Mouse (Mus musculus) myocyte (in vitro differentiated cells): ENCODE measurements around the gene Nrf1. TPM values are rescaled to one million over a fixed set of nuclear protein-coding genes. Genes with fewer than 3 reads are reported as not detected.

Experiments
- H3K27me3 ChIP-seq: one replicate; pipeline ENCODE4 v1.6.1; 2011; ENCODE audit not compliant: control insufficient read depth, insufficient read depth, insufficient read length
- H3K36me3 ChIP-seq: one replicate; pipeline ENCODE4 v1.6.1; 2011; ENCODE audit not compliant: control insufficient read depth, insufficient read depth
- H3K4me2 ChIP-seq: one replicate; pipeline ENCODE4 v1.6.1; 2011; ENCODE audit warnings: low read depth, control low read depth
- H3K4me3 ChIP-seq: one replicate; pipeline ENCODE4 v1.5.1; 2011; ENCODE audit warnings: mild to moderate bottlenecking, control low read depth, moderate library complexity
- H3K79me2 ChIP-seq: one replicate; pipeline ENCODE4 v1.6.1; 2011; ENCODE audit not compliant: control insufficient read depth, insufficient read depth
- H3ac ChIP-seq: one replicate; pipeline ENCODE4 v1.6.1; 2011; ENCODE audit not compliant: control insufficient read depth, insufficient read length
- CEBPB ChIP-seq: IDR thresholded peaks from 2 replicates; pipeline ENCODE4 v1.6.1; 2011; ENCODE audit warnings: mild to moderate bottlenecking, moderate library complexity; ENCODE audit not compliant: poor library complexity, insufficient read depth, severe bottlenecking
- E2F4 ChIP-seq: IDR thresholded peaks from one replicate; pipeline ENCODE4 v1.6.1; 2011; ENCODE audit warnings: mild to moderate bottlenecking, control low read depth, moderate library complexity; ENCODE audit not compliant: insufficient read depth
- MAX ChIP-seq: IDR thresholded peaks from one replicate; pipeline ENCODE4 v1.6.1; 2011; ENCODE audit warnings: low read depth, mild to moderate bottlenecking, control low read depth
- MYOD1 ChIP-seq, 3 experiments: IDR thresholded peaks; one replicate each; pipeline ENCODE4 v1.6.1; 2011; ENCODE audit warnings: control low read depth in 2 of 3, low read depth in 2 of 3, mild to moderate bottlenecking in 2 of 3, moderate library complexity in 1 of 3; ENCODE audit not compliant: insufficient read length in 2 of 3, control insufficient read depth in 1 of 3
- MYOG ChIP-seq, 3 experiments: IDR thresholded peaks; one replicate each; pipeline ENCODE4 v1.6.1; 2011; ENCODE audit warnings: control low read depth in 2 of 3, low read depth in 2 of 3, mild to moderate bottlenecking in 2 of 3; ENCODE audit not compliant: insufficient read length in 2 of 3, control insufficient read depth in 1 of 3, insufficient read depth in 1 of 3
- POLR2A ChIP-seq: IDR thresholded peaks from one replicate; pipeline ENCODE4 v1.6.1; 2011; ENCODE audit warnings: low read depth, mild to moderate bottlenecking, control low read depth, moderate library complexity; ENCODE audit not compliant: insufficient read length
- POLR2AphosphoS2 ChIP-seq: IDR thresholded peaks from one replicate; pipeline ENCODE4 v1.6.1; 2011; ENCODE audit warnings: low read depth, control low read depth; ENCODE audit not compliant: insufficient read length
- REST ChIP-seq: IDR thresholded peaks from one replicate; pipeline ENCODE4 v1.6.1; 2011; ENCODE audit warnings: mild to moderate bottlenecking, control low read depth, moderate library complexity; ENCODE audit not compliant: insufficient read depth, insufficient read length
- SRF ChIP-seq: IDR thresholded peaks from one replicate; pipeline ENCODE4 v1.6.1; 2011; ENCODE audit warnings: low read depth; ENCODE audit not compliant: control insufficient read depth, insufficient read length
- TCF12 ChIP-seq: IDR thresholded peaks from one replicate; pipeline ENCODE4 v1.6.1; 2011; ENCODE audit warnings: mild to moderate bottlenecking, control low read depth; ENCODE audit not compliant: poor library complexity, insufficient read depth, severe bottlenecking
- TCF3 ChIP-seq: IDR thresholded peaks from one replicate; pipeline ENCODE4 v1.6.1; 2011; ENCODE audit warnings: low read depth, control low read depth; ENCODE audit not compliant: insufficient read length
- USF1 ChIP-seq: IDR thresholded peaks from one replicate; pipeline ENCODE4 v1.6.1; 2011; ENCODE audit warnings: low read depth, mild to moderate bottlenecking, control low read depth, moderate library complexity
- polyA plus RNA-seq: library from polyadenylated mRNA; unstranded; fragments of >200 nt; fragmentation: generic; extraction: Trizol; gene quantifications from one replicate; pipeline ENCODE4 v1.2.1, GENCODE M21; 2012; ENCODE audit warnings: missing spikeins

Nrf1 gene
- polyA plus RNA-seq, 1 experiment = 26.8 TPM

DNA sequence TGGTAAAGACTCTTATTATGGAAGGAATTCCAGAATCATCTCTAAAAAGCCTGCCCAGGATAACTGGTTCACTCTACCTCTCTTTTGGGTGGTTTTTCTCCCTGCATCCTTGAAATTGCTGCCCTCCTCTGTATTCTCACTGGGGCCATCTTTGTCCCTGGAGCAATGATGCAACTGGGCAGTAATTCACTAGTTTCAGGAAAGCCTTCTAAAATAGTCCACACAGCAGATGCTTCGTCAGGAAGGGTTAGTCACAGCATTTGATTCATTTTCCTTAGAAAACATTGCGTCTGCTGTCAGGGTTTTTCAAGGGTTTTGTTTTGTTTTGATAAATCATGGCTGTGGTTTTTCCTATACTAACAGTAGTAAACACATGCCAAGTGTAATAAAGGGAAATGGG lies 59.7 kb downstream of the Nrf1 start:
- TF ChIP-seq REST (no peak), SRF (no peak), CEBPB (peak; percentile 99), TCF12 (no peak), TCF3 (no peak), MYOD1 (IDR thresholded peaks at IDR 0.05; ENCODE audit: control insufficient read depth in 1 of 3, insufficient read length in 2 of 3, low read depth in 2 of 3) (peak in 1 of 3 experiments; percentile 21), E2F4 (no peak), MYOG (IDR thresholded peaks at IDR 0.05; ENCODE audit: control insufficient read depth in 1 of 3, insufficient read depth in 1 of 3, insufficient read length in 2 of 3, low read depth in 2 of 3) (no peak), MAX (no peak)
- Histone ChIP-seq H3K4me2 (peak overlapping the region; percentile 52), H3K79me2 (no peaks in the 10 kb centered on the region), H3ac (no peak overlapping the region), H3K4me3 (no peak overlapping the region), H3K27me3 (no peaks in the 10 kb centered on the region), H3K36me3 (peaks cover 36% of the 10 kb centered on the region)

DNA sequence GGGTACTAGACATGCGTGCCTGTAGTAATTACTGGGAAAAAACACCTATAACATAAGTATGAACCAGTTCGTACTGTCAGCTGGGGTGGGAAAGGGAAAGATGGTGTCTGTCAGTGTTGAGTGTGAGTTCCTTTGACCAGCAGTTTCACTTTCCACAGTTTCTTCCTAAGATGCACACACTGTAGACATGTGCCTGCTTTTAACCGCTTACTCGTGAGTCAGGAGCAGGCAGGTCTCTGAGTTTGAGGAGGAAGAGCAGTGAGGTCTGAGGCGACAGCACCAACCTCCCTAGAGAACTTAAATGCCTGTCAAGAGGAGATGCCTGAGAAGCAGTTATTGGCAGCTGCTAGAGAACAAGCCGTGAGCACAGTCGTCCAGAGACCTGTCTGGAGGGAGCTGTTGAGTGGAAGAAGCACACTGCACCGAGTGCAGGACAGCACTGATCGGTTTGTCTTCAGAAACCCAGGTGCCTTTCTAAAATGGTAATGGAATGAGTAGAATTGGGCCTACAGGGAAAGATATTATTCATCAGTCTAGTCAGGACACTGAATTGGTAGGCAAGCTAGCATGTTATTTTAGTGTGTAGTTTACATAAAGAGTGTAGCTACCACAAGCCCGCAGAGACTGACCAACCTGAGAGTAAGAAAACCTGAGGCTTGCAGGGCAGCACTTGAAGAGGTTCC lies 62.2 kb downstream of the Nrf1 start:
- H3K4me3 ChIP-seq = no peak overlapping the region
- H3K36me3 ChIP-seq = peaks cover 23% of the 10 kb centered on the region
- no peak for TF ChIP-seq CEBPB
- TF ChIP-seq REST = no peak
- no peak for TF ChIP-seq POLR2A
- no peak for TF ChIP-seq MYOG (IDR thresholded peaks at IDR 0.05; ENCODE audit: control insufficient read depth in 1 of 3, insufficient read depth in 1 of 3, insufficient read length in 2 of 3, low read depth in 2 of 3)
- TF ChIP-seq SRF = no peak
- no peak for TF ChIP-seq TCF12
- no peak for TF ChIP-seq POLR2AphosphoS2
- no peak for TF ChIP-seq TCF3
- no peak for TF ChIP-seq MAX
- no peak for TF ChIP-seq USF1
- TF ChIP-seq MYOD1 (IDR thresholded peaks at IDR 0.05; ENCODE audit: control insufficient read depth in 1 of 3, insufficient read length in 2 of 3, low read depth in 2 of 3) = no peak
- TF ChIP-seq E2F4 = no peak
- H3K27me3 ChIP-seq = no peaks in the 10 kb centered on the region
- H3K4me2 ChIP-seq = no peak overlapping the region
- no peaks in the 10 kb centered on the region for H3K79me2 ChIP-seq
- H3ac ChIP-seq = no peak overlapping the region

- no peak overlapping the region for H3K4me2 ChIP-seq
- H3ac ChIP-seq = no peak overlapping the region
- no peaks in the 10 kb centered on the region for H3K27me3 ChIP-seq
- H3K36me3 ChIP-seq = peaks cover 44% of the 10 kb centered on the region
- H3K4me3 ChIP-seq = no peak overlapping the region
- TF ChIP-seq E2F4 = no peak
- TF ChIP-seq MYOD1 (IDR thresholded peaks at IDR 0.05; ENCODE audit: control insufficient read depth in 1 of 3, insufficient read length in 2 of 3, low read depth in 2 of 3) = no peak
- no peak for TF ChIP-seq MYOG (IDR thresholded peaks at IDR 0.05; ENCODE audit: control insufficient read depth in 1 of 3, insufficient read depth in 1 of 3, insufficient read length in 2 of 3, low read depth in 2 of 3)
- no peak for TF ChIP-seq REST
- TF ChIP-seq CEBPB = no peak
- TF ChIP-seq POLR2A = no peak
- TF ChIP-seq MAX = no peak
- no peak for TF ChIP-seq POLR2AphosphoS2
- H3K79me2 ChIP-seq = no peaks in the 10 kb centered on the region
These were observed 64.8 kb downstream of the Nrf1 start for GRCm38 (mm10) chr6:30112349-30113132.

GRCm38 (mm10) chr6:30114101-30114500 lies 66.3 kb downstream of the Nrf1 start:
- Histone ChIP-seq H3K4me3 (no peak overlapping the region), H3K36me3 (peaks cover 54% of the 10 kb centered on the region), H3ac (no peak overlapping the region), H3K4me2 (no peak overlapping the region), H3K79me2 (no peaks in the 10 kb centered on the region), H3K27me3 (no peaks in the 10 kb centered on the region)
- no peak for TF ChIP-seq TCF12
- TF ChIP-seq MAX = no peak
- peak; percentile 78 for TF ChIP-seq USF1

- Histone ChIP-seq H3K27me3 (no peaks in the 10 kb centered on the region), H3K4me2 (no peak overlapping the region), H3ac (no peak overlapping the region), H3K4me3 (no peak overlapping the region), H3K79me2 (no peaks in the 10 kb centered on the region), H3K36me3 (peaks cover 28% of the 10 kb centered on the region)
- TF ChIP-seq TCF12 (no peak), CEBPB (no peak), MYOD1 (IDR thresholded peaks at IDR 0.05; ENCODE audit: control insufficient read depth in 1 of 3, insufficient read length in 2 of 3, low read depth in 2 of 3) (no peak), MYOG (IDR thresholded peaks at IDR 0.05; ENCODE audit: control insufficient read depth in 1 of 3, insufficient read depth in 1 of 3, insufficient read length in 2 of 3, low read depth in 2 of 3) (no peak), SRF (no peak), USF1 (no peak)
These were observed 73.4 kb downstream of the Nrf1 start for GRCm38 (mm10) chr6:30121152-30121551.
